Mouse (Mus musculus) kidney, embryonic 16.5 days (tissue): ENCODE measurements around the gene Gstk1. TPM values are rescaled to one million over a fixed set of nuclear protein-coding genes. Genes with fewer than 3 reads are reported as not detected.

ENCODE experiments used
- ATAC-seq: fragments of 200-750 bp; cut with Nextera tagmentation; 2 replicates; pipeline ENCODE4 v1.8.0; 2017; ENCODE audit warnings: moderate TSS enrichment; ENCODE audit not compliant: low FRiP score, low TSS enrichment
- H3K27ac ChIP-seq: fragments of 300-500 bp; sonication (generic); 2 replicates; pipeline ENCODE4 v1.5.1; 2014; ENCODE audit warnings: low read length
- H3K27me3 ChIP-seq: fragments of 300-500 bp; sonication (generic); 2 replicates; pipeline ENCODE4 v1.6.1; 2014; ENCODE audit warnings: low read length, control low read depth, mixed read lengths; ENCODE audit not compliant: insufficient read depth
- H3K36me3 ChIP-seq: fragments of 300-500 bp; sonication (generic); 2 replicates; pipeline ENCODE4 v1.6.1; 2014; ENCODE audit warnings: low read length, control low read depth, mixed read lengths; ENCODE audit not compliant: insufficient read depth
- H3K4me1 ChIP-seq: fragments of 300-500 bp; sonication (generic); 2 replicates; pipeline ENCODE4 v1.6.1; 2014; ENCODE audit warnings: low read length, control low read depth, mixed read lengths; ENCODE audit not compliant: insufficient read depth
- H3K4me2 ChIP-seq: fragments of 300-500 bp; sonication (generic); replicated peaks from 2 replicates; pipeline ENCODE4 v1.6.1; 2014; ENCODE audit warnings: low read depth, low read length
- H3K4me3 ChIP-seq: fragments of 300-500 bp; sonication (generic); 2 replicates; pipeline ENCODE4 v1.5.1; 2014; ENCODE audit warnings: mild to moderate bottlenecking, low read length
- H3K9ac ChIP-seq: fragments of 300-500 bp; sonication (generic); replicated peaks from 2 replicates; pipeline ENCODE4 v1.6.1; 2014; ENCODE audit warnings: low read length
- H3K9me3 ChIP-seq: fragments of 300-500 bp; sonication (generic); 2 replicates; pipeline ENCODE4 v1.6.1; 2016; ENCODE audit warnings: low read length, control low read depth
- WGBS: fragments of 180-500 bp; shearing (Covaris S2); extraction: QIAGEN DNeasy Blood & Tissue Kit; methylation state at CpG from one replicate; pipeline ENCODE4 v1.1.7; 2014; 5-methylcytosine and 5-hydroxymethylcytosine counted together
- polyA plus RNA-seq: library from polyadenylated mRNA; unstranded; fragments of >200 nt; fragmentation: Nextera tagmentation; extraction: Ambion mirVana; gene quantifications from 2 replicates; pipeline ENCODE4 v1.2.1, GENCODE M21; 2015

The Gstk1 gene
- polyA plus RNA-seq, 1 experiment from 2014 or later, result 37.8 TPM

DNA sequence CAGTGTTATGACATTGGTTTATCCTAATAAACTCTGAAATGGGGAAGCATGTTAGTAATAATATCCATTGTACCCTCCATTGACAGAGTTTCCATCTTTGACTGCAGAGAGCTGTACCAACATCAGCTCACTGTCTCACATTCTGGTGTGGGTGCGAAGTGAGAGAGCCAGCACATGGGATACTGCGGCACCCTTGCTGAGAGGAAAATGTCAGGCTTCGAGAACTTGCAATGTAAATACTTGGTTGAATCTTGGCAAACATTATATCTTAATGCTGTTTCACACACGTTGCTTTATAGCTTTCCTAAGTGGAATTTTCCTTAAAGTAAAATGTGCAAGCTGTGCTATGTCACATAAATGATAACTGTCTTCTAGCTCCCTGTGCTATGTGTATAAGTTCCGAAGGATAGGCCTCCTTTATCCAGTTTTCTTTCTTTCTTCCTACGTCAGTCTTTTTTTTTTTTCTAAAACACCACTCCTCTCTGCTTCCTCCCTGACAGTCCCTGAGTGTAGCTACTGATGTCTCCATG lies 8.4 kb upstream of the Gstk1 start:
- no peak overlapping the region for H3K27ac ChIP-seq
- no peaks in the 10 kb centered on the region for H3K4me1 ChIP-seq
- 72% methylated on average over 6 of the region's 6 CpGs for WGBS
- no peaks in the 10 kb centered on the region for H3K9me3 ChIP-seq
- no peak overlapping the region for H3K4me2 ChIP-seq
- H3K4me3 ChIP-seq, result no peak overlapping the region
- H3K36me3 ChIP-seq, result no peaks in the 10 kb centered on the region
- ATAC-seq, result no peak
- no peaks in the 10 kb centered on the region for H3K27me3 ChIP-seq
- no peak overlapping the region for H3K9ac ChIP-seq

DNA sequence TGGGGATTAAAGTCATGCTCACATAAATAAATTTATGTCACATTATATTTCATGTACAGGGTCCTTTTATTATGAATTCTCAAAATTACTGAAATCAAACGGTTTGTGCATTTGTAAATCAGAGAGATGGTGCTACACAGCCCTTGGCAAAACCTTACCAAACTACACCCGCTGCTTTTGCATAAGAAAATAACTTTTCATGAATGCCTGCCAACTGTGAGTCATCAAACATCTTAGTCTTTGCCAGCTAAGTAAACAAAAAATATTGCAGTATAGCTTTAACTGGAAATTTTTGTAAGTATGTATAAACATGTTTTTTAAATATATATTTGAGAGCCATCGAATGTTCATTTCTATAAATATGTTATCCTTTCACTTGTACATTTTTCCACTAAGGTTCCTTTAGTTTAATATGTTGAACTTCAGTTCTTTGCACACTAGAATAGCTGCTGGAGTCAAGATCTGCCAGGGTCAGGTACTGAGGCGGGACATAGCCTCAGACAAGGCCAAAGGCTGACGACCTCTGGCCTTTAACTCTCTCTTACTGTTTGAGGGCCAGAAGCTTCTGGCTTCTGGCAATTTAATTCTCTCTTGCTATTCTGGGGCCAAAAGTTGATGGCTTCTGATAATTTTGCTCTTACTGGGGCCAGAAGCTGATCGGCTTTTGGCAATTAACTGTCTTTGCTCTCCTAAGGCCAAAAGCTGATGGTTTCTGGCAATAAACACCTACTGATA lies 4.3 kb upstream of the Gstk1 start:
- 75% methylated on average over 6 of the region's 6 CpGs for WGBS

DNA sequence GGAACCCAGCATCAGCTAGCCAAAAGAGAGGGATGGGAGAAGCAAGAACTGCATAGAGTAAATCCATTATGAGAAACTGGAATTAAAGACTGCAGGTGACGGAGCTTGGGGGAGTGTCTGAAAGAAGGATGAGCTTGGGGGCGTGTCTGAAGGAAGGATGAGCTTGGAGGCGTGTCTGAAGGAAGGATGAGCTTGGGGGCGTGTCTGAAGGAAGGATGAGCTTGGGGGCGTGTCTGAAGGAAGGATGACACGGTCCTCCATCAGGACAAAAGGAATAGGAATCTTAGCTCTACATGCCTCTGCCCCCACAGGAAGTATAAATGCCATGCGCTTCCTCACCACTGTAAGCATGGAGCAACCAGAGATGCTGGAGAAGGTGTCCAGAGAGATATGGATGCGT lies 1.4 kb downstream of the Gstk1 start:
- Histone ChIP-seq H3K4me1 (no peaks in the 10 kb centered on the region), H3K4me3 (peak overlapping the region; percentile 24), H3K4me2 (peak overlapping the region; percentile 28), H3K9ac (no peak overlapping the region), H3K27me3 (no peaks in the 10 kb centered on the region), H3K27ac (no peak overlapping the region), H3K9me3 (no peaks in the 10 kb centered on the region), H3K36me3 (no peaks in the 10 kb centered on the region)
- 9% methylated on average over 8 of the region's 8 CpGs for WGBS
- ATAC-seq, result no peak

More for the DNA sequence above, 4.3 kb upstream of the Gstk1 start:
- no peak for ATAC-seq
- Histone ChIP-seq H3K36me3 (no peaks in the 10 kb centered on the region), H3K27me3 (no peaks in the 10 kb centered on the region), H3K9me3 (no peaks in the 10 kb centered on the region), H3K27ac (no peak overlapping the region), H3K4me3 (no peak overlapping the region), H3K4me2 (no peak overlapping the region), H3K4me1 (no peaks in the 10 kb centered on the region), H3K9ac (no peak overlapping the region)

DNA sequence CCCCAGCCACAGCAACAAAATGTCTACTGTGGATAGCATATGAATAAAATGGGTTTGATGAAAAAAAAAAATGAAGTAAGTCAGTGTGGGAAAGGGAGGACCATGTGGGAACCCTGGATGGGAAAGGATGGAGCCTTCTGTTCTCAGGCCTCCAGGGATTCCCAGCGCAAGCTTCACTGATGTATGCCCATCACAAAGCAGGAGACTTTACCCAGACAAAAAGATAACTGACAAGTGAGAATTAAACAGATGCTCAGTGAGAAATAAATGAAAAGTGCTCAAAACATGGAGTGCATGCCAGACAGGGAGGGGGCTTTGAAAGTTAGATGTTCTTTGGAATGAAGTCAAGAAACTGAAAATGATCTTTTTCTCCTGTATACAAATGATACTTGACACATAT lies 2.2 kb downstream of the Gstk1 start:
- Histone ChIP-seq H3K27me3 (no peaks in the 10 kb centered on the region), H3K36me3 (no peaks in the 10 kb centered on the region), H3K27ac (no peak overlapping the region), H3K4me3 (peak overlapping the region; percentile 24; the same call in 1 of the 2 replicates), H3K4me1 (no peaks in the 10 kb centered on the region), H3K9ac (no peak overlapping the region), H3K4me2 (peak overlapping the region; percentile 28; the same call in 1 of the 2 replicates), H3K9me3 (no peaks in the 10 kb centered on the region)
- no peak for ATAC-seq
- 100% methylated on average over 1 of the region's 1 CpGs for whole genome bisulfite sequencing

DNA sequence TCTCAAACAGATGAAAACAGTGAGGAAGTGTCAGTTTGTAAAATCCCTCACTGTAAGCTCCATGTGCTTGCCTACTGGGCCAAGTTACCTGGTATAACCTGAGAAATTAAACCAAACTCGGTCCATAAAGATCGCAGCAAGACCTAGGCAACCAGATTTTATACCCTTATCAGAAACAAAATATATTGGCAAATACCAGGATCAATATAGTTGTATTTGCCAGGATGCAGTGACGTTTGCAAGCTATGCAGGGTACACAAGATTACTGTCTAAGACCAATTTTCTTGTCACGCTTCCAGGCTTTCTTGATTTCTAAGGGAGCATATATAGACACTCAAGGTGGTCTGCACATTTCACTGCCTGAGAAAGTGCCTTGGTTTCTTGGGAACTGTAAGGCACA lies 6.1 kb downstream of the Gstk1 start:
- H3K4me1 ChIP-seq, result no peaks in the 10 kb centered on the region
- H3K4me2 ChIP-seq, result no peak overlapping the region
- no peak overlapping the region for H3K27ac ChIP-seq
- H3K9me3 ChIP-seq, result no peaks in the 10 kb centered on the region
- H3K27me3 ChIP-seq, result no peaks in the 10 kb centered on the region
- H3K36me3 ChIP-seq, result no peaks in the 10 kb centered on the region
- WGBS, result 93% methylated on average over 4 of the region's 4 CpGs
- ATAC-seq, result no peak
- H3K4me3 ChIP-seq, result no peak overlapping the region
- no peak overlapping the region for H3K9ac ChIP-seq

DNA sequence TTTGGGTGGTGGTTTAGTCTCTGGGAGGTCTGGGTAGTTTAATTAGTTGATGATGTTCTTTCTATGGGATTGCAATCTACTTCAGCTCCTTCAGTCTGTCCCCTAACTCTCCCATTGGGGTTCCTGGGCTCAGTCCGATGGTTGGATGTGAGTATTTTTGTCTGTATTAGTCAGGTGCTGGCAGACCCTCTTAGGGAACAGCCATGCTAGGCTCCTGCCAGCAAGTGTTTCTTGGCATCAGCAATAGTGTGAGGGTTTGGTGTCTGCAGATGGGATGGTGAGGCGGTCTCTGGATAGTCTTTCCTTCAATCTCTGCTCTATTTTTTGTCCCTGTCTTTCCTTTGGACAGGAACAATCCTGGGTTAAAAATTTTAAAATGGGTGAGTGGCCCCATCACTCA lies 7.4 kb downstream of the Gstk1 start:
- Histone ChIP-seq H3K9ac (no peak overlapping the region), H3K9me3 (no peaks in the 10 kb centered on the region), H3K27ac (no peak overlapping the region), H3K4me1 (0 out of 2 replicates have a peak, but pooled peaks cover 3% of the 10 kb centered on the region), H3K4me3 (no peak overlapping the region), H3K4me2 (no peak overlapping the region), H3K27me3 (no peaks in the 10 kb centered on the region), H3K36me3 (no peaks in the 10 kb centered on the region)
- WGBS, result 91% methylated on average over 2 of the region's 2 CpGs
- no peak for ATAC-seq

DNA sequence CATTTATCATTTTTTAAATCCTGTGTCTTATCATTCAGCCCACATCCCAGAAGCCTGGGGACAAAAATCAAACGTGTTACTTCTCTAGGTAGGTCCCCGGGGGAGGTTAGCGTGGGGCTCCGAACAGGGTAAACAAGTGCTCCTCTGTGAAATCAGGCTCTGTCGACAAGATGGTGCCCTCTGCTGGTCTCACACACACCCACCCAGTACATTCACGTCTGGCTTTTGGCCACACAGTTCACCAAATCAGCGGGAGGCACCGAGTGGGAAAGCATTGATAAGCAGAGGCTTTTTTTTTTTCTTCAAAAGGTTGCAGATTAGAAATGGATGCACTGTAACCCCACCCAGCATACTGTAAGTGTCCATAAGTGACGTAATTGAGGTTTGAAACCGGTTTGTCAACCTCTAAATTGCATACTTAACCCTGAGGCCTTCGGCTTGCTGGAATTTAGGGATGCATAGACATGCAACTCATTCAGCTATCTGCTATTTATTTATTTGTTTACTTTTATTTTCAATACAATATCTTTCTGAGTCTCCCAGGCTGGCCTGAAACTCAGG lies 11.6 kb downstream of the Gstk1 start:
- peak; percentile 68; the same call in 1 of the 2 replicates for ATAC-seq
- peak overlapping the region; percentile 18; the same call in 1 of the 2 replicates for H3K4me2 ChIP-seq

DNA sequence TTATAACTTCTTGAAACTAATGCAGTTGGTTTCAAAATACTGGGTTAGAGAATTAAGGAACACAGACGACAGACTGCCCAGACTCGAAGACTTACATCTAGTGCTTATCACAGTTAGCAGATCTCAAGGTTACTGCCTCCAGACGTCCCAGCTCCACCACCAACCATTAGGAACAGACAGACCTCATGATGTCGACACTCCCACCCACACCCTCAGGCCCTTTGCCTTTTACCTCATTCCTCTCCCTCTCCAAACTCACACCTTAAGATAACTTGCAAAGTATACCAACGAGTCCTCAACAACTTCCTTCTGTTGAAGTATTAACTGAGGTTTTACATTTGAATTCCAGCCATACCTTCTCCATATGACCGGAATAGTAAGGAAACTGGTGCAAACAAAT lies 14.7 kb downstream of the Gstk1 start:
- no peak overlapping the region for H3K4me3 ChIP-seq
- ATAC-seq, result no peak
- H3K27ac ChIP-seq, result no peak overlapping the region
- no peaks in the 10 kb centered on the region for H3K27me3 ChIP-seq
- peaks cover 5% of the 10 kb centered on the region; the same call in 1 of the 2 replicates for H3K4me1 ChIP-seq
- no peak overlapping the region for H3K4me2 ChIP-seq
- no peaks in the 10 kb centered on the region for H3K9me3 ChIP-seq
- no peak overlapping the region for H3K9ac ChIP-seq
- no peaks in the 10 kb centered on the region for H3K36me3 ChIP-seq
- 55% methylated on average over 6 of the region's 6 CpGs for WGBS

More for the DNA sequence above, 11.6 kb downstream of the Gstk1 start:
- H3K36me3 ChIP-seq, result no peaks in the 10 kb centered on the region
- 0 out of 2 replicates have a peak, but pooled peaks cover 3% of the 10 kb centered on the region for H3K4me1 ChIP-seq
- WGBS, result 16% methylated on average over 11 of the region's 11 CpGs
- no peaks in the 10 kb centered on the region for H3K27me3 ChIP-seq
- no peaks in the 10 kb centered on the region for H3K9me3 ChIP-seq
- H3K27ac ChIP-seq, result no peak overlapping the region
- H3K9ac ChIP-seq, result no peak overlapping the region
- H3K4me3 ChIP-seq, result no peak overlapping the region

DNA sequence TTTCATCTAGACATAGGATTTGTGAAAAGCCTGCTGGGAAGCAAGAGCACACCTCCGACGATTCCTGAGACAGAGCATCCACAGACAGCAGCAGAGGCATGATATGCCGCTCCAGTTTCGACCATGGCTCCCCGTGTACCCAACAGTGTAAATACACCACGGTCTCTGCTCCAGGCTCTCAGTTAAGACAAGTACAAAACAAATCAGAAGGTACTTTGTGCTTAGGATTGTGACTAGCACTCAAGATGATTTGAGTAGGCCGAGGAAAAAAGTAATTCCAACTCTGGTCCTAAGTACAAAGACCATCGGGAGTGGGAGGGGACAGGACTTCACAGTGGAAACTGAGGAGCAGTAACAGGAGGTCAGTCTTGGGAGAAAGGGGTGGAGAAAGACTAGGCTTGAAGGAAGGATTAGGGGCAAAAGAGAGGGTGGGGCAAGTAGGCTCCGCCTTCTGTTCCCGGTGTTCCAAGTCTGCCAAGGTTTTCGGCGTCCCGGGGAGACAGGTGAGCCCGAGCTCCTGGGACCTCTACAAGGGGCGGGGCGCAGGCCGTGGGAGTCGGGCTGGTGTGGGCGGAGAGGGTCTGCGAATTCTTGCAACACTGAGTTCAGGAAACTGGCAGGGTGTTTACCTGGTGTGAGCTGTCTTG lies 15.9 kb downstream of the Gstk1 start, which contains the start of gene Tmem139:
Gene Tmem139 (plus strand): TSS at position 447 of the 647 bp plus-strand sequence.
- no peak within 1 kb of the TSS for H3K27ac ChIP-seq
- peak within 1 kb of the TSS; percentile 48 for H3K9ac ChIP-seq
- ATAC-seq, result no peak

More for the DNA sequence above, 15.9 kb downstream of the Gstk1 start, which contains the start of gene Tmem139:
- H3K36me3 ChIP-seq, result no peaks in the 10 kb centered on the region
- peaks cover 5% of the 10 kb centered on the region; the same call in 1 of the 2 replicates for H3K4me1 ChIP-seq
- H3K27me3 ChIP-seq, result no peaks in the 10 kb centered on the region
- H3K4me2 ChIP-seq, result peak within 1 kb of the TSS; percentile 51
- no peaks in the 10 kb centered on the region for H3K9me3 ChIP-seq
- WGBS, result 17% methylated on average over 20 of the region's 20 CpGs
- H3K4me3 ChIP-seq, result peak within 1 kb of the TSS; percentile 38
